Mouse (Mus musculus) CH12.LX (cell line): ENCODE results near the gene Uhrf1bp1. TPM values are rescaled to one million over a fixed set of nuclear protein-coding genes. Genes with fewer than 3 reads are reported as not detected.

Experiments used
- DNase-seq: peaks from one replicate; pipeline ENCODE4 v3.0.0-alpha.2; 2013; ENCODE audit errors: extremely low read depth
- H3K27ac ChIP-seq: 2 replicates; pipeline ENCODE4 v1.5.1; 2012; ENCODE audit warnings: low read depth, mild to moderate bottlenecking, control low read depth, moderate library complexity; ENCODE audit not compliant: insufficient read depth
- H3K27me3 ChIP-seq: replicated peaks from 2 replicates; pipeline ENCODE3; 2012; ENCODE audit warnings: inconsistent platforms
- H3K36me3 ChIP-seq, 2 experiments: replicated peaks in 1 of 2; 2 replicates each; pipeline versions ENCODE3 to v1.6.1; 2012; ENCODE audit warnings: inconsistent platforms in 1 of 2, low read length in 1 of 2, mild to moderate bottlenecking in 1 of 2, mixed read lengths in 1 of 2, moderate library complexity in 1 of 2; ENCODE audit not compliant: control insufficient read depth in 1 of 2, insufficient read depth in 1 of 2
- H3K4me1 ChIP-seq, 2 experiments: 2 replicates each; pipeline ENCODE4 v1.6.1; 2012; ENCODE audit warnings: inconsistent platforms in 1 of 2, moderate library complexity in 1 of 2; ENCODE audit not compliant: insufficient read depth in 2 of 2, control insufficient read depth in 1 of 2
- H3K4me2 ChIP-seq: 2 replicates; pipeline ENCODE4 v1.6.1; 2012; ENCODE audit warnings: low read depth, mild to moderate bottlenecking, control low read depth; ENCODE audit not compliant: poor library complexity, insufficient read depth, severe bottlenecking
- H3K4me3 ChIP-seq, 3 experiments: fragments of 150-350 bp in 1 of 3; sonication (generic) in 1 of 3; replicated peaks in 1 of 3; 2 replicates each; pipeline versions ENCODE3 to v1.5.1; 2011 to 2012; ENCODE audit warnings: low read depth in 2 of 3, low read length in 2 of 3, mild to moderate bottlenecking in 2 of 3, moderate library complexity in 2 of 3, control low read depth in 1 of 3, improper control_type of control experiment in 1 of 3, inconsistent platforms in 1 of 3, mixed read lengths in 1 of 3; ENCODE audit not compliant: poor library complexity in 1 of 3
- H3K79me2 ChIP-seq: replicated peaks from 2 replicates; pipeline ENCODE4 v1.6.1; 2012; ENCODE audit warnings: mild to moderate bottlenecking, moderate library complexity; ENCODE audit not compliant: control insufficient read depth, poor library complexity, insufficient read depth, severe bottlenecking; ENCODE audit errors: extremely low read depth
- H3K9ac ChIP-seq: 2 replicates; pipeline ENCODE4 v1.6.1; 2012; ENCODE audit warnings: low read depth, mild to moderate bottlenecking, control low read depth, moderate library complexity; ENCODE audit not compliant: insufficient read depth
- H3K9me3 ChIP-seq: replicated peaks from 2 replicates; pipeline ENCODE3; 2012; ENCODE audit warnings: low read length, inconsistent platforms, mixed read lengths
- BHLHE40 ChIP-seq: IDR thresholded peaks from 2 replicates; pipeline ENCODE4 v1.6.1; 2011; ENCODE audit warnings: mild to moderate bottlenecking, low read depth, low read length, improper control_type of control experiment
- CHD2 ChIP-seq: IDR thresholded peaks from 2 replicates; pipeline ENCODE4 v1.6.1; 2011; ENCODE audit warnings: low read length, improper control_type of control experiment
- ELF1 ChIP-seq: IDR thresholded peaks from 2 replicates; pipeline ENCODE4 v1.6.1; 2014; ENCODE audit warnings: low read depth, mild to moderate bottlenecking, inconsistent platforms, low read length, improper control_type of control experiment
- EP300 ChIP-seq: IDR thresholded peaks from 2 replicates; pipeline ENCODE4 v1.6.1; 2011; ENCODE audit warnings: low read length, improper control_type of control experiment
- HCFC1 ChIP-seq: IDR thresholded peaks from 2 replicates; pipeline ENCODE4 v1.6.1; 2012; ENCODE audit warnings: low read depth, mild to moderate bottlenecking, inconsistent platforms, low read length, improper control_type of control experiment
- JUND ChIP-seq: conservative IDR thresholded peaks from 2 replicates; pipeline ENCODE4 v1.6.1; 2011; ENCODE audit warnings: low read depth, low read length, improper control_type of control experiment
- MAX ChIP-seq: IDR thresholded peaks from 2 replicates; pipeline ENCODE4 v1.6.1; 2011; ENCODE audit warnings: low read length, improper control_type of control experiment
- MEF2A ChIP-seq: IDR thresholded peaks from 2 replicates; pipeline ENCODE4 v1.6.1; 2014; ENCODE audit warnings: low read depth, mild to moderate bottlenecking, inconsistent platforms, low read length, improper control_type of control experiment, borderline replicate concordance
- MXI1 ChIP-seq: IDR thresholded peaks from 2 replicates; pipeline ENCODE4 v1.6.1; 2011; ENCODE audit warnings: mild to moderate bottlenecking, low read depth, low read length, improper control_type of control experiment
- PAX5 ChIP-seq: IDR thresholded peaks from 2 replicates; pipeline ENCODE4 v1.6.1; 2012; ENCODE audit warnings: low read length, inconsistent platforms, mixed read lengths
- POLR2AphosphoS2 ChIP-seq: IDR thresholded peaks from 2 replicates; pipeline ENCODE4 v1.6.1; 2011; ENCODE audit warnings: low read depth, low read length, improper control_type of control experiment
- TBP ChIP-seq: conservative IDR thresholded peaks from 2 replicates; pipeline ENCODE4 v1.6.1; 2011; ENCODE audit warnings: low read depth, low read length, improper control_type of control experiment
- UBTF ChIP-seq: IDR thresholded peaks from 2 replicates; pipeline ENCODE4 v1.6.1; 2012; ENCODE audit warnings: low read depth, mild to moderate bottlenecking, inconsistent platforms, low read length, improper control_type of control experiment, moderate library complexity
- ZC3H11A ChIP-seq: IDR thresholded peaks from 2 replicates; pipeline ENCODE4 v1.6.1; 2012; ENCODE audit warnings: low read depth, mild to moderate bottlenecking, inconsistent platforms, low read length, improper control_type of control experiment
- dilution Hi-C: fragments of 300-500 bp; cut with MboI; formaldehyde crosslinking; loops from 2 replicates; pipeline ENCODE4 v1.14.3; 2020; ENCODE audit warnings: low sequenced_read_pairs; ENCODE audit not compliant: extremely low pct_unique_long_range_greater_than_20kb, extremely low pct_ligation_motif_present
- in situ Hi-C: fragments of 300-500 bp; cut with MboI; formaldehyde crosslinking; loops from 3 replicates; pipeline ENCODE4 v1.14.3; 2019; ENCODE audit warnings: low sequenced_read_pairs, low pct_ligation_motif_present, low pct_unique_long_range_greater_than_20kb, mixed read lengths
- polyA plus RNA-seq: library from polyadenylated mRNA; unstranded; fragments of >175 nt; gene quantifications from 2 replicates; pipeline ENCODE4 v1.2.1, GENCODE M21; 2012; ENCODE audit warnings: low read depth; ENCODE audit not compliant: insufficient read length
- total RNA-seq, 2 experiments: library from RNA; depleted of rRNA; stranded (reverse); fragments of 300-350 nt in 1 of 2; fragments of >200 nt in 1 of 2; gene quantifications; 2 replicates each; pipeline ENCODE4 v1.2.3; 2012 to 2014

The Uhrf1bp1 gene
- total and polyA plus RNA-seq, 3 experiments = 6.0 to 13.6 (median 13.1) TPM

- Histone ChIP-seq H3K9me3 (no peaks in the 10 kb centered on the region), H3K27me3 (no peaks in the 10 kb centered on the region), H3K27ac (no peak overlapping the region), H3K4me1 (no peaks in the 10 kb centered on the region; a peak in 1 of 4 replicates), H3K4me3 (no peak overlapping the region), H3K36me3 (peaks cover 0 to 7% of the 10 kb centered on the region in 2 experiments), H3K4me2 (no peak overlapping the region), H3K9ac (no peak overlapping the region), H3K79me2 (no peaks in the 10 kb centered on the region)
- in situ Hi-C loops (no loop called here), dilution Hi-C loops (no loop called here)
- TF ChIP-seq HCFC1 (no peak), ELF1 (no peak), JUND (no peak), UBTF (no peak), BHLHE40 (no peak), POLR2AphosphoS2 (no peak), TBP (no peak), CHD2 (no peak)
- DNase-seq = no peak
Observed at GRCm38 (mm10) chr17:27938121-27938754, 82.0 kb downstream of the Uhrf1bp1 start.

GRCm38 (mm10) chr17:27939028-27939427, 82.8 kb downstream of the Uhrf1bp1 start:
- Histone ChIP-seq H3K4me1 (no peaks in the 10 kb centered on the region; a peak in 1 of 4 replicates), H3K27me3 (no peaks in the 10 kb centered on the region), H3K4me3 (no peak overlapping the region), H3K36me3 (peaks cover 0 to 9% of the 10 kb centered on the region in 2 experiments), H3K4me2 (no peak overlapping the region), H3K9me3 (no peaks in the 10 kb centered on the region), H3K79me2 (no peaks in the 10 kb centered on the region), H3K27ac (no peak overlapping the region), H3K9ac (no peak overlapping the region)
- dilution Hi-C loops (no loop called here), in situ Hi-C loops (no loop called here)
- no peak for DNase-seq
- TF ChIP-seq BHLHE40 (no peak), MXI1 (no peak), MAX (no peak), EP300 (no peak)

- H3K4me3 ChIP-seq = no peak overlapping the region
- DNase-seq = no peak
- peaks cover 0 to 6% of the 10 kb centered on the region in 2 experiments for H3K36me3 ChIP-seq
- no peaks in the 10 kb centered on the region for H3K79me2 ChIP-seq
- H3K4me2 ChIP-seq = no peak overlapping the region
- no peaks in the 10 kb centered on the region; a peak in 1 of 4 replicates for H3K4me1 ChIP-seq
- no peaks in the 10 kb centered on the region for H3K27me3 ChIP-seq
- no peak overlapping the region for H3K9ac ChIP-seq
- no peaks in the 10 kb centered on the region for H3K9me3 ChIP-seq
- no peak overlapping the region for H3K27ac ChIP-seq
- in situ Hi-C loops = no loop called here
- dilution Hi-C loops = no loop called here
- TF ChIP-seq PAX5 (no peak), ZC3H11A (no peak), MEF2A (no peak)
Observed at GRCm38 (mm10) chr17:27940352-27940751, 84.1 kb downstream of the Uhrf1bp1 start.
